Comparison of ENCODE assay signal across 9 mouse cellular contexts in the genomic region with DNA sequence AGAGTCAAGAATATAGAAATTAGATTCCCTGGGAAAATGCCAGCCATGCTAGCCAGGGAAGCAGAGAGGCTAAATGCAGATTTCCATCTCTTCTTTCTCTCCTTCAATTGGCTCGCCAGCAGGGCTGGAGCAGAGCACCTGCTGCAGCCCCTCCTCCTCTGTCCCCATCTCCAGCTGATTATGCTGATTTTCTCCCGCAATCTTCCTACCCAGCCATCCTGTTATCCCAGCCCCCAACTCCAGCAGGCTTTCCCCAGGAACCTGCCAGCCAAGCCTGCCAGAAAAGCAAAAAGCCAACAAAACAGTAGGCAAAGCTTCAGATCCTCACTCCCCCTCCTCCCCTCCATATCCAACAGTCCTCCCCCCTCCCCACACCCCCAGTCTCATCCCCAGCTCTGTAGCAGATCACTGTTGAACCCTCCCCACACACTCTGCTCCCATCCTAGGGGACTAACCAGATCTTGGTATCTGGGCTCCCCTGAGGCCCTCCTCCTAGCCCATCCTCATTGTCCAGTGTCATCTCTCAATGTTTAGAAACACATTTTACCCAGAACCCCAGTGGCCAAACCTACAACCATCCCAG. TPM values are rescaled to one million over a fixed set of nuclear protein-coding genes. Genes with fewer than 3 reads are reported as not detected.
DNase-seq lines count a peak whose midpoint lies in the region; ATAC-seq and TF ChIP-seq lines count a peak whose summit lies in the region.
"Had no signal": no experiment of that assay in that cellular context is flagged by ENCODE, and none has a peak within 500 bp of the region (broad histone marks: within the 10 kb centered on the region; RNA-seq: fewer than 3 reads in every experiment).

No protein-coding gene starts in this region.

- peak; percentile 85 for ATAC-seq in hindbrain, postnatal 0 days
- peak; percentile 97 for ATAC-seq in midbrain, embryonic 13.5 days

- no peak overlapping the region for H3K9ac ChIP-seq in hindbrain, postnatal 0 days (replicated peaks; ENCODE audit: low read length)
- H3K9ac ChIP-seq in midbrain, embryonic 13.5 days (replicated peaks): 0 out of 2 replicates have a peak overlapping the region, but pooled peaks have one; percentile 21
- H3K9ac ChIP-seq: lung, embryonic 14.5 days had no signal

- H3K27ac ChIP-seq in hindbrain, postnatal 0 days: peak overlapping the region; percentile 65; the same call in 1 of the 2 replicates
- peak overlapping the region; percentile 81 for H3K27ac ChIP-seq in midbrain, embryonic 13.5 days

- H3K4me1 ChIP-seq in hindbrain, postnatal 0 days (ENCODE audit: insufficient read depth, low read length): no peaks in the 10 kb centered on the region
- peaks cover 15% of the 10 kb centered on the region for H3K4me1 ChIP-seq in midbrain, embryonic 13.5 days (replicated peaks)

- no peaks in the 10 kb centered on the region for H3K27me3 ChIP-seq in hindbrain, postnatal 0 days (ENCODE audit: insufficient read depth, low read length)
- no peaks in the 10 kb centered on the region for H3K27me3 ChIP-seq in midbrain, embryonic 13.5 days

- no peak overlapping the region for H3K4me3 ChIP-seq in hindbrain, postnatal 0 days (ENCODE audit: low read length)
- H3K4me3 ChIP-seq in midbrain, embryonic 13.5 days (replicated peaks): no peak overlapping the region

- no peaks in the 10 kb centered on the region for H3K9me3 ChIP-seq in hindbrain, postnatal 0 days (ENCODE audit: low read length)
- no peaks in the 10 kb centered on the region for H3K9me3 ChIP-seq in midbrain, embryonic 13.5 days
- H3K9me3 ChIP-seq: G1E had no signal

- DNase-seq in MN1 (ENCODE audit: low spot score) (peak; percentile 49), liver (no peak)
- peak; percentile 27 to 30 for DNase-seq in cerebellum, postnatal 36 days
- peak; percentile 79 for DNase-seq in hindbrain, postnatal 0 days (ENCODE audit: low spot score)
- DNase-seq in urinary bladder, postnatal 10 days (ENCODE audit: low spot score): no peak
- no peak for DNase-seq in natural killer cell, adult 2 months (ENCODE audit: low spot score in 2 of 2)
- DNase-seq: lung, embryonic 14.5 days had no signal

- WGBS in hindbrain, postnatal 0 days: 4% methylated on average over 2 of the region's 2 CpGs
- 4% methylated on average over 2 of the region's 2 CpGs for WGBS in midbrain, embryonic 13.5 days

- TF ChIP-seq CTCF in hindbrain, postnatal 0 days (IDR thresholded peaks at IDR 0.05; ENCODE audit: low read depth): no peak

- no peak overlapping the region for H3K4me2 ChIP-seq in hindbrain, postnatal 0 days (ENCODE audit: low read depth, low read length)
- no peak overlapping the region for H3K4me2 ChIP-seq in midbrain, embryonic 13.5 days (replicated peaks)
- H3K4me2 ChIP-seq: lung, embryonic 14.5 days had no signal

- no peaks in the 10 kb centered on the region for H3K36me3 ChIP-seq in hindbrain, postnatal 0 days (ENCODE audit: insufficient read depth, low read length)
- H3K36me3 ChIP-seq in midbrain, embryonic 13.5 days: no peaks in the 10 kb centered on the region
- H3K36me3 ChIP-seq: G1E had no signal

RNA-seq across cellular contexts. Expression of a gene that starts 15.7 kb away (rescaled TPM):
- 159 and 176 TPM in 2 replicates for total RNA-seq in hindbrain, postnatal 0 days (2014; rRNA removed)
- polyA plus RNA-seq in hindbrain, postnatal 0 days (2015; fragmentation: Nextera tagmentation; extraction: Ambion mirVana): 68.1 and 69.6 TPM in 2 replicates
- polyA plus RNA-seq in midbrain, embryonic 13.5 days (2015; fragmentation: Nextera tagmentation; extraction: Ambion mirVana): 77.4 and 79.2 TPM in 2 replicates
- polyA plus RNA-seq: G1E had no signal

Comparison
In these comparisons a context has a peak if more than half of its experiments do, and no peak if none do; other contexts are left out.
1. DNase-seq: peak in MN1 (single experiment), cerebellum, postnatal 36 days (2 of 2) and hindbrain, postnatal 0 days (single experiment); none in urinary bladder, postnatal 10 days (single experiment), natural killer cell, adult 2 months (0 of 2) and liver (single experiment).